Mouse (Mus musculus): Measurements from ENCODE around the gene Wwc2.

Wwc2 gene

GRCm38 (mm10) chr8:47939217-47939616 lies 51.5 kb downstream of the Wwc2 start:
- DNase-seq = no peak

- DNase-seq = no peak
These were observed 54.3 kb downstream of the Wwc2 start for GRCm38 (mm10) chr8:47936386-47936785.

GRCm38 (mm10) chr8:47935461-47935860 lies 55.3 kb downstream of the Wwc2 start:
- no peak for DNase-seq

GRCm38 (mm10) chr8:47933087-47933486 lies 57.6 kb downstream of the Wwc2 start:
- no peak for DNase-seq

- DNase-seq = no peak
These were observed 58.5 kb downstream of the Wwc2 start for GRCm38 (mm10) chr8:47932028-47932790.

- no peak for DNase-seq
These were observed 59.4 kb downstream of the Wwc2 start for GRCm38 (mm10) chr8:47931371-47931770.

- no peak for DNase-seq
These were observed 61.1 kb downstream of the Wwc2 start for GRCm38 (mm10) chr8:47929615-47930014.

- no peak for DNase-seq
These were observed 62.0 kb downstream of the Wwc2 start for GRCm38 (mm10) chr8:47928604-47929185.

- no peak for DNase-seq
These were observed 65.8 kb downstream of the Wwc2 start for GRCm38 (mm10) chr8:47924921-47925320.

GRCm38 (mm10) chr8:47922816-47923215 lies 67.9 kb downstream of the Wwc2 start:
- no peak for DNase-seq

- no peak for DNase-seq
These were observed 68.7 kb downstream of the Wwc2 start for GRCm38 (mm10) chr8:47922011-47922410.

GRCm38 (mm10) chr8:47920575-47921144 lies 70.1 kb downstream of the Wwc2 start:
- DNase-seq = no peak

GRCm38 (mm10) chr8:47917060-47918035 lies 73.4 kb downstream of the Wwc2 start:
- DNase-seq = no peak

- DNase-seq = no peak
These were observed 75.2 kb downstream of the Wwc2 start for GRCm38 (mm10) chr8:47915521-47915920.

GRCm38 (mm10) chr8:47914946-47915345 lies 75.8 kb downstream of the Wwc2 start:
- DNase-seq = no peak

- no peak for DNase-seq
These were observed 76.6 kb downstream of the Wwc2 start for GRCm38 (mm10) chr8:47914161-47914560.

GRCm38 (mm10) chr8:47913621-47914020 lies 77.1 kb downstream of the Wwc2 start:
- DNase-seq = no peak

- no peak for DNase-seq
These were observed 81.0 kb downstream of the Wwc2 start for GRCm38 (mm10) chr8:47909681-47910080.

GRCm38 (mm10) chr8:47907056-47907455 lies 83.7 kb downstream of the Wwc2 start:
- DNase-seq = no peak

- no peak for DNase-seq
These were observed 84.6 kb downstream of the Wwc2 start for GRCm38 (mm10) chr8:47906142-47906541.

- no peak for DNase-seq
These were observed 85.5 kb downstream of the Wwc2 start for GRCm38 (mm10) chr8:47905256-47905655.

- no peak for DNase-seq
These were observed 86.7 kb downstream of the Wwc2 start for GRCm38 (mm10) chr8:47904004-47904403.

GRCm38 (mm10) chr8:47902704-47903103 lies 88.0 kb downstream of the Wwc2 start:
- no peak for DNase-seq

All from thymus, postnatal 14 days (tissue).